Mouse (Mus musculus) stomach, embryonic 15.5 days (tissue): ENCODE results near the gene Timp2. TPM values are rescaled to one million over a fixed set of nuclear protein-coding genes. Genes with fewer than 3 reads are reported as not detected.

Experiments used
- ATAC-seq: fragments of 200-750 bp; cut with Nextera tagmentation; 2 replicates; pipeline ENCODE4 v1.8.0; 2017; ENCODE audit warnings: low read depth, moderate number of reproducible peaks, moderate TSS enrichment; ENCODE audit not compliant: insufficient read depth, low FRiP score
- H3K27ac ChIP-seq: fragments of 300-500 bp; sonication (generic); 2 replicates; pipeline ENCODE4 v1.5.1; 2015; ENCODE audit warnings: mild to moderate bottlenecking, inconsistent platforms
- H3K27me3 ChIP-seq: fragments of 300-500 bp; sonication (generic); replicated peaks from 2 replicates; pipeline ENCODE4 v1.6.1; 2015; ENCODE audit warnings: inconsistent platforms
- H3K36me3 ChIP-seq: fragments of 300-500 bp; sonication (generic); 2 replicates; pipeline ENCODE4 v1.6.1; 2015; ENCODE audit warnings: inconsistent platforms
- H3K4me1 ChIP-seq: fragments of 300-500 bp; sonication (generic); 2 replicates; pipeline ENCODE4 v1.6.1; 2015; ENCODE audit warnings: inconsistent platforms
- H3K4me2 ChIP-seq: fragments of 300-500 bp; sonication (generic); 2 replicates; pipeline ENCODE4 v1.6.1; 2015; ENCODE audit warnings: mild to moderate bottlenecking, inconsistent platforms
- H3K4me3 ChIP-seq: fragments of 300-500 bp; sonication (generic); replicated peaks from 2 replicates; pipeline ENCODE4 v1.5.1; 2015; ENCODE audit warnings: inconsistent platforms
- H3K9ac ChIP-seq: fragments of 300-500 bp; sonication (generic); 2 replicates; pipeline ENCODE4 v1.6.1; 2015; ENCODE audit warnings: inconsistent platforms
- H3K9me3 ChIP-seq: fragments of 300-500 bp; sonication (generic); 2 replicates; pipeline ENCODE4 v1.6.1; 2016; ENCODE audit warnings: inconsistent platforms
- WGBS: fragments of 180-500 bp; shearing (Covaris S2); methylation state at CpG from one replicate; pipeline ENCODE4 v1.1.7; 2015; 5-methylcytosine and 5-hydroxymethylcytosine counted together
- polyA plus RNA-seq: library from polyadenylated mRNA; unstranded; fragments of >200 nt; fragmentation: Nextera tagmentation; extraction: Ambion mirVana; gene quantifications from 2 replicates; pipeline ENCODE4 v1.2.1, GENCODE M21; 2015

Gene Timp2
- polyA plus RNA-seq, 1 experiment from 2014 or later = 83.0 TPM

- Histone ChIP-seq H3K9me3 (no peaks in the 10 kb centered on the region), H3K9ac (no peak overlapping the region), H3K4me1 (peaks cover 17% of the 10 kb centered on the region), H3K4me2 (no peak overlapping the region), H3K27me3 (no peaks in the 10 kb centered on the region), H3K36me3 (peaks cover 38% of the 10 kb centered on the region), H3K27ac (no peak overlapping the region), H3K4me3 (no peak overlapping the region)
- no peak for ATAC-seq
- 83% methylated on average over 7 of the region's 7 CpGs for WGBS
Observed at GRCm38 (mm10) chr11:118256371-118256770, 99.2 kb downstream of the Timp2 start.

- Histone ChIP-seq H3K4me1 (peaks cover 17% of the 10 kb centered on the region), H3K36me3 (peaks cover 19% of the 10 kb centered on the region), H3K4me2 (peak overlapping the region; percentile 11), H3K27me3 (no peaks in the 10 kb centered on the region), H3K9ac (no peak overlapping the region), H3K4me3 (no peak overlapping the region), H3K9me3 (no peaks in the 10 kb centered on the region), H3K27ac (peak overlapping the region; percentile 90)
- WGBS = 29% methylated on average over 15 of the region's 15 CpGs
- 0 out of 2 replicates have a peak, but pooled peaks have one; percentile 41 for ATAC-seq
Observed at GRCm38 (mm10) chr11:118254159-118254951, 101.2 kb downstream of the Timp2 start.

- Histone ChIP-seq H3K9me3 (no peaks in the 10 kb centered on the region), H3K4me3 (no peak overlapping the region), H3K27me3 (no peaks in the 10 kb centered on the region), H3K36me3 (peaks cover 14% of the 10 kb centered on the region; the same call in 1 of the 2 replicates), H3K9ac (no peak overlapping the region), H3K4me1 (peaks cover 22% of the 10 kb centered on the region), H3K27ac (peak overlapping the region; percentile 90), H3K4me2 (peak overlapping the region; percentile 11; the same call in 1 of the 2 replicates)
- ATAC-seq = no peak
- WGBS = 78% methylated on average over 7 of the region's 7 CpGs
Observed at GRCm38 (mm10) chr11:118253447-118254158, 101.9 kb downstream of the Timp2 start.

Other genes with a start within 250 kb of the Timp2 start
- gene Dnah17, start 225.1 kb downstream of the Timp2 start, polyA plus RNA-seq = 0.10 and 0.15 TPM in 2 replicates
- 13.8 and 13.9 TPM in 2 replicates for gene Cyth1, start 107.1 kb downstream of the Timp2 start, polyA plus RNA-seq
- gene Usp36, start 65.5 kb downstream of the Timp2 start, polyA plus RNA-seq = 20.3 and 20.5 TPM in 2 replicates
- gene Cep295nl, start 13.2 kb downstream of the Timp2 start, polyA plus RNA-seq = 0.36 and 0.42 TPM in 2 replicates
- gene Lgals3bp, start 46.4 kb upstream of the Timp2 start, polyA plus RNA-seq = 67.4 and 81.5 TPM in 2 replicates
- 30.7 and 32.1 TPM in 2 replicates for gene Cant1, start 63.3 kb upstream of the Timp2 start, polyA plus RNA-seq
- gene C1qtnf1, start 72.5 kb upstream of the Timp2 start, polyA plus RNA-seq = 6.8 and 8.3 TPM in 2 replicates
- 10.1 and 11.5 TPM in 2 replicates for gene Engase, start 121.1 kb upstream of the Timp2 start, polyA plus RNA-seq